Mouse (Mus musculus): ENCODE measurements at regions not wholly inside any gene's neighbourhood (a gene's known extent, or its start where the extent isn't known, plus 50 kb on each side); places are given as distances from the start of the nearest gene placed in this dataset.

DNA sequence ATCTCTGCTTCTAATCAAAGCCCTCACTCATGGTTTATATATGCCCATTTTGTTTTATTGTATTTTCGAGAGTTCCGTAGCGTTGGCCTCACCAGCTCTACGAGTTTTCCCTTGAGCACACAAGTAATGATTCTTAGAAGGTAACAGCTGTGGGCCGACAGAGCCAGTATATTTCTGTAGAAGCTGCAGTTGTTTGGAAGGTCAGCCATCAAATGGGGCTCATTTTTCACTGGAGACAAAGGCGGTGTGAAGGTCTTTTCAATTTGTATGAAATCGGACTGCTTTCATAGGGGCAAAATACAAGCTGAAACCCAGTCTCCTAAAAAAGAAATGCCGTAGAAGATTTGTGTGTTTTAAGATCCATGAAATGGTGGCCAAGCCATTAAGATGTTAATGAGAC, 307.9 kb downstream of the Qk start:
- no peak for ATAC-seq (replicated peaks; ENCODE audit: poor library complexity, severe bottlenecking)

DNA sequence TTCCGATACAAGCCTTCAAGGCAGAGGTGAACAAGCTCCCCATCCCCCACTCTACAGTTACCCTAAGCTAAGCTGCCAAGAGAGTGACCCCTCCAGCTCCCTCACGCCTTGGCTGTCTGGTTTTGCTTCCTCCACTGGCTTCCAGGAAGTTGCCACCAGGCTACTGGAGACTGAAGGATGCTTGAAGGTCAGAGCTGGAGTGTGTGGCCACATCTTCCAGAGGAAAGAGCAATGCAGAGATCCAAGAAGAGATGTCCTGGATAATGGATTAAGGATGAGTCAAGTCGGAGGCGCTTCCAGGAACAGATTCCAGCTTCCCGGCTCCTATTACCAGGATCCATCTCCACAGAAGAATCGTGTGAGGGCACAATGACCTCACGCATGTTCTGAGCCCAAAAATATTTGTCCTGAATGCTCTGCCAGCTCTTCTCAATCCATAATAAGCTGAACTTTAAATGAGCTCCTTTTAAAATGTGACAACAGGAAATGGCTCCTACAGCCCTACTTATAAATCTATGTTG, 318.5 kb downstream of the Qk start:
- no peak for ATAC-seq (replicated peaks; ENCODE audit: poor library complexity, severe bottlenecking)

DNA sequence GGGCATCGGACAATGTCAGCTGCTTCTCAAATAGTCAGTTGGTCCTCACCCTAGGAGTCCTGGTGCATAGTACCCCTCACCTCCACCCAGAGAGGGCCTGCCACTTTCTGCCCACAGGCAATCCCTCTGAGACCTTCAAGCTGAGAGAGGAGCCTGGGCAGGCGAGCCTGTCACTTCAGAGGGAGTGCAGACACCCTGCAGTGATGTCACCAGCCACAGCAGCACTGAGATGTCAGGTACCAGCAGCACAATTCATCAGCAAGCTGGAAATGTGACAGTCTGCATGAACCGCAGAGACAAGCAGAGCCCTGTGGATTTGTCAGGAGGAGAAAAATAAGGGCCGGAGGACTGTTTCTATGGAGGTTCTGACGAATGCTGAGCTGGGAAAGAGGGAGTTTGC, 324.3 kb downstream of the Qk start:
- ATAC-seq (replicated peaks; ENCODE audit: poor library complexity, severe bottlenecking): no peak

DNA sequence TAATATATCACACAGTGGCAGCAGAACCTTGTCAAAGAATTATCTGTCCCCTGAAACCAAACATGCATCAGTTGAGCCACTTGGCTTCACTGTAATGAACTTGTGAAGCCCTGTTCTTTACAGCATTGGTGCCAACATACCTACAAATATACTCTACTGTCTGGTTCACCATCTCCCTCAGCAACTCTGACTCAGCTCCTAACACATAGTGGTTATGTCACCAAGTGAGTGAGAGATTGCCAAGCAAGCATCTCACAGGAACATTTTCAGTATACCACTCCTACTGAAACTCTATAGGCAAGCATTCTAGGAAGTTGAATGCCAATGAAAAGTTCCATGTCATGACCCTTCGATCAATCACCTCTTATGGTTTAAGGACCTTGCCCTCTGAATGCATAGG, 321.2 kb upstream of the Pabpc6 start:
- no peak for ATAC-seq (replicated peaks; ENCODE audit: poor library complexity, severe bottlenecking)

DNA sequence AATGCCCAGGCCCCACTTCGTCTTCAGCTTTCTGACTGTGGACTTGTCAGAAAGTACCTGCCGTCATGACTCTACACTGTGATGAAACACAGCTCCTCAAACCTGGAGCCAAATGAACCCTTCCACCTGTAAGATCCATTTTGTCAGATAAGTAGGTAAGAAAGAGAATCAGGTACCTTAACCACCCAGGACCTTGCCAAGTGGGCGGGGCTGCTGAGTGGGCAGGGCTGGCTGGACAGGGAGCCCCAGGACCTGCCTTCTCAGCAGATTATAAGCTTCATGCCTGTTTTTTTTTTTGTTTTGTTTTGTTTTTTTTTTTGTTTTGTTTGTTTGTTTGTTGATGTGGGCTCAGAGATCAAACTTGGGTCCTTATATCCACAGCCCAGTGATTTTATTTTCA, 311.8 kb upstream of the Pabpc6 start:
- ATAC-seq (replicated peaks; ENCODE audit: poor library complexity, severe bottlenecking): no peak

DNA sequence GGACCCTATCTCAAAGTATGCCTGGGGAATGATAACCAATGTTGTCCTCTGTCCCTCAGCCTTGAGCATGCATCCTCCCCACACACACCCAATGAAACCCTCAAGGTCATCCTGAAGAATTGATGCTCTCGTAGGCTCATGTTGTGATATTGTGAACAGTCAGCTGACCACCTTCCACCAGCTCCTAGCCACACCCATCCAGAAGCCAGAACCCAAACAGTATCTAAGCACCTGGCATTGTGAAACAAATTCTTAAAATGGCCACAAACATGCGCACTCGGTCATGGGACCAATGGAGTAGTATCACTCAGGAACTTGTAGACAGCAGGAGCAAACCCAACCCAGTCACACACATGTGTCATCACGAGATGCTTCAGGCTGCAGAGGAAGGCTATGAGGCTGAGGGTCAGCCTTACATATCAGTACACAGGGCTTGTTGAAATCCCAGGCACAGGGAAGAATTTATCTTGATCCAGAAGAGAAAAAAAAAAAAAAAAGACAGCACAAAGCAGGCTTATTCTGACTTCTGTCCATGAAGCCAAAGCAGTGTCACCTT, 307.4 kb upstream of the Pabpc6 start:
- ATAC-seq (replicated peaks; ENCODE audit: poor library complexity, severe bottlenecking): no peak

DNA sequence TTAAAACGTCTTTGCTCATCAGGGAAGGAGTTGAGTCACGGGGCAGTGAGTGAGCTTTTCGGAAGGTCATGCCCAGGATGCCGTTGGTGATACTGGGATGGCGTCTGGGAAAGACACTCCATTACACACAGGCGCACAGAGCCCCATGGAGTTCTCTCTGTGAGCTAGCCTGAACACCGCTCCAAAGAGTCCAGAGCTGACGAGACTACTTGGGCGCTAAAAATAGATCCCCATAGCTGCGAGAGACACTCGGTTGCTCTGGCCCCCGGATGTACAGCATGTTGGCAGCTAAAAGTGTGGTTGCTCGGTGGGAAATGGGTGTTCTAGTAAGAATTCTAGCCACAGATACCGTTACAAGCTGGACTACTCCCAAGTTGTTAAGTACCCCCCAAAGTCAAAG, 306.5 kb upstream of the Pabpc6 start:
- no peak for ATAC-seq (replicated peaks; ENCODE audit: poor library complexity, severe bottlenecking)

DNA sequence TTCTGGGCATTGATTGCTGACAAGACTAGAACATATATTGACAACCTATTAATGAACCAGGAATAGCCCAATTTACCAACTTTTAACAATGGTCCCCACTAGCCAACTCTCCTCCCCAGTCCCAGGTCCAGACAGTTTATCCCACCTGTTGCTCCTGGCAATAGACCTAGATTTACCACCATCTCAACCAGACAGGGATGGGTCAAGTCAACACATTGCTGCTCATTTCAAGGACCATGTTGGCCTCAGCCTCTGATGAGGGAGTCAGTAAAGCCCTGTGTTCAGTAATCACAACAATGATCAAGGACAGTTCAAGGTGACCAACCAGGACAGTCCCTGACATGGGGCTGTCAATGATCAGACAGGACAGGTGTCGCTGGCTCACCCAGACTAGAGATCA, 305.6 kb upstream of the Pabpc6 start:
- no peak for ATAC-seq (replicated peaks; ENCODE audit: poor library complexity, severe bottlenecking)

DNA sequence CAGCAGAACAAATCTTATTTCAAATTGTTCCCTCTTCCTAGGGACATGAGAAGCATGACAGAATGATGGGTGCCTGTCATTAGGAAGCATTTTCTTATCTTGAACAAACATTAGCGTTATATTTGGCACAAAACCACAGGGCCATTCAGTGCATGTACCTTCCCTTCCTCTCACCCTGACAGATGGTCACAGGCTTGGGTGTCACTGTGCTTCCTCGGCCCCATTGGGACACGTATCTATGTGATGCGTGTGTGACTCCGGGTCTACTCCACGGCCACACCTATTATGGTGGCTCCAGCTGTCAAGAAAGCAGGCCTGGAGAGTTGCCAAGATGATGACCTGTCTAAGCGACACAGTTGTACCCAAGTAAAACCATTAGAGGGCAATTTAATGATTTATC, 298.5 kb upstream of the Pabpc6 start:
- no peak for ATAC-seq (replicated peaks; ENCODE audit: poor library complexity, severe bottlenecking)

DNA sequence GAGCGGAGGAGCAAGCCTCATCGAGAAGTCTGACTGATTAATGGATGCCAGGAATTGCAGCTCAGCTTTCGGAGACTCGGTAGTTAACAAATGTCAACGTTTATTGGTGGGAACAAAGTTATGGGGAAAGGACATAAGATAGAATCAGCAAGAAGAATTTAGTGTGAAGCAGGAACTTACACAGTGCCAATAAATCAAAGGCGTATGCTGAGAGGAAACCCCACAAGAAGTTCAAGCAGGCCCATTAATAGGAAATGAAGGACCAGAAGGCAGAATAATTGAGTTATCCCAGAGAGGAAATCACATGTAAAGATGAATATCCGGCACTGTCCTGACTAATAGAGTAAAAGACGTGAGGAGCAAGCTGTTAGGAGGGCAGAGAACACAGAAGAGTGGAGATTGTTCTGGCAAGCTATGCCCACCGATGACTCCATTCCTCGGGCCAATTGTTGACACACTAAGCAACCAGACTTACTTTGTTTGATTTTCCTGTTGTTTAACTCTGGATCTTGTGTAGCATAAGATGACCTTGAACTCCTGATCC, 293.4 kb upstream of the Pabpc6 start:
- ATAC-seq (replicated peaks; ENCODE audit: poor library complexity, severe bottlenecking): no peak

DNA sequence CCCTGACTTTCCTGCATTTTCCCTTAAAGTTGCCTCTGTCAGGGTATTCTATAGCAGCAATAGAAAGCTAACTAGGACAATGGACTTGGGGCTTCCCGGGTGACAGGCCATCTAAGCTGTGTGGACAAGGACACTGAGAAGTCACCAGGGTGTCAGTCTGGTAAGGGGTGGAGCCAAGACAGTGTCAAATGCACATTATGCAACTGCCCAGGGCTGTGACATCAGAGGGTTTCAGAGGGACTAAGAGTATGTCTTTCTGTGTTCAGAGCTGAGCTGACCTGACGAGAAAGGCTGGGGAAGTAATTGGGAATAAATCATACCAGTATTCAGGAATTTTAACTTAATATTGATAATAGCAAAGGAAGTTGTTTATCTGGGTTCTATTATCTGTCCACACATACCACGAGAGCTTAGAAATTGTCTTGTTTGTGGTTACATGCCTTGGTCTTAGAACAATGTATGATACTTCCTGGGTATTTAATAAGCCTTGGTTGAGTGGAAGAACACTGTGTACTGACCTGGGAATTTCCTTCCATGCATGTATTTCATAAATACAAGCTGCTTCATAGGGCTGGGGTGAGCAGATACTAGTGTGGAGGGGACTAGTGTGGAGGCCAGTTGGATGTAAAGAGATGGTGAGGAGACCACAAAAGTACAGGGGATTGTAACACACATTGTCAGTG, 279.6 kb upstream of the Pabpc6 start:
- ATAC-seq (replicated peaks; ENCODE audit: poor library complexity, severe bottlenecking): no peak

DNA sequence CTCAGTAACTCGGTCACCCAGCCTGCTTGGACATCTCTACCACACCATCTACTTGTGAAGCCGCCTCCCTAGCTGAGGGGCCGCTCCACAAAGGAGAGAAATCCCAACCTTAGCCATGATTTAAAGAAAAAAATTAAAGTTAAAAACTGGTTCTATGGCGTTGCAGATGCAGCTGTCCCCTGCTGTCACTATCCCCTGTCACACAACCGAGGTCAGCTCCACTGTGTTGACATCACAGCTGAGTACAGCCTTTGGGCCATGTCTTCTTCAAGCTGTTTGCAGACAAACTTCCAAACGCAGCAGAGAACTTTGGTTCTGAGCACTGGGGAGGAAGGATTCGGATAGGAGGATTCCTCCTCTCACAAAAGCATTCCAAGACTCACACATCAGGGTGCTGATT, 278.1 kb upstream of the Pabpc6 start:
- ATAC-seq (replicated peaks; ENCODE audit: poor library complexity, severe bottlenecking): no peak

DNA sequence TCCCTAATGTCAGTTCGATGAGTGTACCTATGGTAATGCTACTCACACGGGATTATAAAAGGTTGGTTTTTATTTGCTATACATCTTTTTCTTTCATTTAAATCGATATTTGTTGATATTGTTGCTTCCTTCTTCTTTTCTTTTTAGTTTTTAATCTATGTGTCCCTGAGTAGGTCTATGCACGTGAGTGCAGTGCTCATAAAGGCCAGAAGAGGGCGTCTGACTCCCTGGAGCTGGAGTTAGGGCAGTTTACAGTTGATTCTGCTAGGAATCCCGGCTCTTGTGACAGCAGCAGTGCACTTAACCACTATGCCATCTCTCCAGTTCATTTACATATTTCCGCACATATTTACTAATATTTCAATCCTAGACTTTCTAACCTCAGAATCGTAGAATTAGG, 275.0 kb upstream of the Pabpc6 start:
- ATAC-seq (replicated peaks; ENCODE audit: poor library complexity, severe bottlenecking): no peak

DNA sequence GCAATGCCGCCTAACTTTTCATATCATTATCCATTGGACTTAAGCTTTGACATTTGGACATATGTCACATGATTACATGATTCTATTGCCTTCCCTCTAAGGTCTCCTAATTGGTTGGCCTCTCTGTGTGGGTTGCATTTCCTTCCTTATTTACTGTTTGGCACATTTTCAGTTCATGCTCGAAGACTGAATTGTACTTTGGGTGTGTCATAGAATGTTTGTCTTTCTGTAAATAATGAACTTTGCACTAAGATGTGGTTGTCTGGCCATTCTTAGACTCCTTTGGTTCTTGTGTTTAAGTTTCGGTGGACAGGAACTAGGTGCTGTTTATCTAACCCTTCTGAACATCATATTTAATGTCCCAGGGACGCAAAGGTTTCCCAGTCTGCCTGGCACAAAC, 272.7 kb upstream of the Pabpc6 start:
- ATAC-seq (replicated peaks; ENCODE audit: poor library complexity, severe bottlenecking): no peak

DNA sequence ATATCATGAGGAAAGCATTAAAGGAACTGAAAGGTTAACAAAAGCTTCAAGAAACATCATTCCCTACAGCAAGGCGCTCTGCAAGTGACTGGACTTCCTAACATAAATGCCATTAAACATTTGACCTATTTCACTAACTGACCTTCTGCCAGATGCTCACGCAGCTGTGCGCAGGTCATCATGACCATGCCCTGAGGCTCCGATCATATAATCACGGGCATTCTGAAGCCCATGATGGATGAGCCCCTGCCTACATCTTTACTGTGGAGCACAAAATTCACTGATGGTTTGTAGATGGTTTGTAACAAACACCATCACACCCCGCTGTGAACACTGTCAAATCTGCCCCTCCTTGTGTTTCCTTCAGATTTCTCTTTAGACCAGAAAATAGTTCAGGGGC, 270.1 kb upstream of the Pabpc6 start:
- ATAC-seq (replicated peaks; ENCODE audit: poor library complexity, severe bottlenecking): no peak

DNA sequence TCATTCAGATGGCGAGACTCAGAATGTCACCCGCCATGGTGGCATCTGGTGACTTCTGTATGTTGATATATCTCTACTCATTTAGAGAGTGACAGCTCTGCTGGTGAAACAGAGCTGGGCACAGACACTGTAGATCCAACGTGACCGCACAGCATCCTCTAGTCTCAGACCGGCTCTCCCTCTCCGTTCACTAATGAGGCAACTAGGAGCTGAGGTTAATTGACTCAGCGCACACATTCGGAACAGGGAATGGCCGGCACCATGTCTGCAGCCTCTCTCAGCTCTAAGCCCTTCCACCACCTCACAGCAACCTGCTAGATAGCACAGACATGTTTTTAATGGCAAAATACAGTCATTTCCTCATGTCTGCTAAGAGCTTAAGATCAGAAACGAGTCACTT, 268.9 kb upstream of the Pabpc6 start:
- no peak for ATAC-seq (replicated peaks; ENCODE audit: poor library complexity, severe bottlenecking)

DNA sequence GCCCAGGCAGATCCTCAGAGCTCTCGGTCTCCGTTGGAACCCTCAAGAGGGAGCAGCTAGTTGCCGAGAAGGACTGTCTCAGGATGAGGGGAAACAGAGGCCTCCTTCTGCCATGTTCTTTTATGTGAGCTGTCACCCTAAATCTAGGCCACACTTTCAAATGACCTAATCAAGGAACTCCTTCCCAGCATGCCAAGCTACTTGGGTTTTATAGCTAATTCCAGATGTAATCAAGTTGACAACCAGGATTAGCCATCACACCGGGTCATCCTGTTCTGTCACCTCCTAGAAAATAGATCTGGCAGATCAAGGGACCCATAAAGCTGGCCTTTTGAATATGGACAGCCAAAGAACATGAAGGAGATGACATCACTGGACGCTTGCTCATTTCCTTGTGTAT, 267.7 kb upstream of the Pabpc6 start:
- no peak for ATAC-seq (replicated peaks; ENCODE audit: poor library complexity, severe bottlenecking)

DNA sequence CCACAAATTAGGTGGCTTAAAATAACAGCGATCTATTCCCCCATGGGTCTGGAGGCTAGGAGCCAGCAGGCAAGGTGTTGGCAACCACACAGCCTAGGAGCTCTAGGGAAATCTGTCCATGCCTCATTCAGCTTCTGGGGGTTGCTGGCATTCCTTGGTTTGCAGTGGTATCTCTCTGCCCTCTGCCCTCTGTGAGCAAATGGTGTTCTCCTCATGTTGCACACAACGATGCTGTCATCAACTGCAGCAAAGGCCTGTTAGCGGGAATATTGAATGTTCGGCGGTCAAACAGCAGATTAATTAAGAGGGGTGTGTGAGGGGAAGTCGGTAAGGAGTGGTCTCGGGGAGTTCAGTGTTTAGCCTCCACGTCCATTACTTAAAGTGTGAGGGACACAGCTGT, 262.7 kb upstream of the Pabpc6 start:
- ATAC-seq (replicated peaks; ENCODE audit: poor library complexity, severe bottlenecking): no peak

DNA sequence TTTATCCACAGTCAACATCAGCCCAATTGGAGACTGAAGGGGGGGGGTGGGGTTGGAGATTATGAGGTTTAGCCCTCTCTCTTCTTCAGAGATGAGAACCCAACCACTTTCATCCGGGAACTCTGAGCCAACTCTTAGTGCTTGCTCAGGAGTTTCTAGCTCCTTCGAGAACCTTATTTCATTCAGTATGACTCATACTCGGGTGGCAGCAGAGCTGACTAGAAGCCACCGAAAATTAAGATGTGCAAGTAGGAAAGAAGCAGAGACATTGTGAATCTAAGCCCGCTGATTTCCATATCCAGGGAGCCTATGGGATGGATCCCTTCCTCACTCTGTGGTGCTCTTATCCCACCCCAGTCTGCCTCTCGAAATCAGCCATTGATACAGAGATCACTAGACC, 262.0 kb upstream of the Pabpc6 start:
- no peak for ATAC-seq (replicated peaks; ENCODE audit: poor library complexity, severe bottlenecking)

DNA sequence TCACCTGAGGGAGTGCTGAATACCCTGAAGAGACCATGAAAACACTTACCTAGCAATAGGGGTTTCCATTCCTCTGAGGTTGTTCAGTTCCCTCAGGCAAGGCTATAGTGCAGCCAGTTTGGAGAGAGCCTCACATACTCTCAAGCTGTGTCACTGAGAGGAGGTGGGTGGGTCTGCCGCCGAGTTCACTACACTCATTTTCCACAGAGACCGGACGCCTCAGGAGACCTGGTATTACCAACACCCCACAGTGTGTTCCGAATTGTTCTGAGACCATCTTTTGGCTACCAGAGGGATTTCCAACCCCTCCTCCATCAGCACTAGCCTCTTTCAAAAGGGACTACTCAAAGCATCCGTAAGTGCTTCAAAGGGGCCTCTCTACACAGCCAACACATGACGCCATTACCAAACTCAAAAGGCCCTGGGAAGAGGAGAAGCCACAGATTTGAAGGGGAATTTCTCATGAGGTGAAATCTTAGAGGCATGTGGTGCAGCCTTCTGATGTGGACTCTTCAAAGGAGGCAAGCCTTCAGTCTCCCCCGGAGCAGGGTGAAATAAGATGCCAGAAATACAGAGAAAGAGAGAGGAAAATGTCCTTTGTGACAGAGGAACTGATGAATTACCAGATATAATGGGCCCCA, 260.1 kb upstream of the Pabpc6 start:
- no peak for ATAC-seq (replicated peaks; ENCODE audit: poor library complexity, severe bottlenecking)

DNA sequence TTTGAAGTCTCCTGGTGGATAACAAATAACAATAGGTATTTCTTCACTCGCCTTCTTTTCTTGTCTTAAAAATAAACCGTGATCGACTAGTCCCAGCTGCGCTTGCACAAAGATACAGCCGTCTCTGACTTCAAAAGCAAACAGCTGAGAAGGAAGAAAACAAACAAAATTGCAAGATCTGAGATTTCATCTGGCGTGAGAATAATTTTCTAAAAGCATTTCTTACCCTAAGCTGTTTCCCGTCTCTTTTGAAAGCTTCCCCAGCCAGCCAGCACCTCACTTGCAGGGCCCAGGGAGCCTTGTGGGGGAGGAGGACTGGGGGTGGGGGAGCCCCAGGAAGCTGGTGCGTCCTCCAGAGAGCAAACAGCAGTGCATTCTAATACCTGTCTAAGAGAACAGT, 258.2 kb upstream of the Pabpc6 start:
- no peak for ATAC-seq (replicated peaks; ENCODE audit: poor library complexity, severe bottlenecking)

DNA sequence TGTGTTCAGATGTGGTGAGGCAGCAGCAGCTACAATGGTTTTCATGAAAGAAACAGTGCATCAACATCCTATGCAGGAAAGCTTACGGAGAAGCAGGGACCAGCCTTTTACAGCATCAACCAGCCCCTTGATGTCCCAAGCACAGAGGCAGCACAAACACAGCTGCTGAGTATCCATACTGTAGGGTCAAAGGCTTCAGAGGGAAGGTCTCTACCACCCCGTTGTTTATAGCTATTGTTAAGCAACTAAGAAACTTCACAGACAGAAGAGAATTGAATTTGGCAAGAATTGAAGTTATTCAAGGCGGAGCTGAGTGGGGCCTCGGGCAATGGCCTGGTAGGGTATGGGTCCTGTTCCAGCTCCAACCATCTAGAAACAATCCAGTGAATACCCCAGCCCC, 256.8 kb upstream of the Pabpc6 start:
- ATAC-seq (replicated peaks; ENCODE audit: poor library complexity, severe bottlenecking): no peak
